Mouse (Mus musculus): ENCODE measurements at regions not wholly inside any gene's neighbourhood (a gene's known extent, or its start where the extent isn't known, plus 50 kb on each side); places are given as distances from the start of the nearest gene placed in this dataset.

GRCm38 (mm10) chr6:84514623-84515022, 79.1 kb downstream of the Cyp26b1 start:
- peak; percentile 6 for DNase-seq

DNA sequence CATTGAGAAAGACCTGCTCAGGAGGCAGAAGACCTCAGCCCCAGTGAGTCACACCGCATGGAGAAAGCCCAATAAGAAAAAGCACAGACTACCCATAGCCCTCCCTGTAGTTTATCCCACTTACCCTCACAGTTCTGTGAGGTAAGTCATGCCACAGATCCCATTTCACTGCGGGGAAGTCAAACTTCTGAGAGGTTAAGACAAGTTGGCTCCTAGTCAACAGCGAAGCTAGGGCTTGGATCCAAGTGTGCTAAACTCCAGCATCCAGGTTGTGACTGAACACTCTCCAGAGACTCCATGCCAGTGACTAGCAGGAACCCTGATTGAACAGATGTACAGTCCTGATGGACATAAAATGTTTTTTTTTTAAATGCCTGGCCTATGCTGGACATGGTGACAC, 85.1 kb downstream of the Cyp26b1 start:
- DNase-seq: no peak

- DNase-seq: no peak
These were observed 87.0 kb downstream of the Cyp26b1 start for GRCm38 (mm10) chr6:84506675-84507074.

GRCm38 (mm10) chr6:84500255-84500886, 93.3 kb downstream of the Cyp26b1 start:
- DNase-seq: no peak

DNA sequence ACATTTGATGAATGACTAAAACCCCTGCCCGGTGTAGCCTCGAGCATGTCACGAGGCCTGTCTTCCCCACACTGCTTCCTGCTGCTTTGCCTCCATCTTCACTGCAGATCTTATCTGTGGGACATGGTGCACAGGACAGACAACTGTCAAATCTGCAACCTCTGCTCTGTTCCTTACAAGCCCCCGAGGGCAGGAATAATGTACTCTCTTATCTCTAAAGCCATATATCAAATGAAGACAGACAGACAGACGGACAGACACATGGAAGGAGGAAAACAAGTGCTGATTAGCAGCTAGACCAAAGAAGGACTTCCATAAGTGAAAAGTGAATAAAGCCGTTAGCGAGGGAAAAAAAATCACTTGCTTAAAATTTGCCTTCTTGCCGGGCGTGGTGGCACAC, 95.6 kb downstream of the Cyp26b1 start:
- no peak for DNase-seq

- DNase-seq: no peak
These were observed 100.0 kb downstream of the Cyp26b1 start for GRCm38 (mm10) chr6:84493676-84494075.

GRCm38 (mm10) chr6:84493169-84493568, 100.5 kb downstream of the Cyp26b1 start:
- peak; percentile 4 for DNase-seq

DNA sequence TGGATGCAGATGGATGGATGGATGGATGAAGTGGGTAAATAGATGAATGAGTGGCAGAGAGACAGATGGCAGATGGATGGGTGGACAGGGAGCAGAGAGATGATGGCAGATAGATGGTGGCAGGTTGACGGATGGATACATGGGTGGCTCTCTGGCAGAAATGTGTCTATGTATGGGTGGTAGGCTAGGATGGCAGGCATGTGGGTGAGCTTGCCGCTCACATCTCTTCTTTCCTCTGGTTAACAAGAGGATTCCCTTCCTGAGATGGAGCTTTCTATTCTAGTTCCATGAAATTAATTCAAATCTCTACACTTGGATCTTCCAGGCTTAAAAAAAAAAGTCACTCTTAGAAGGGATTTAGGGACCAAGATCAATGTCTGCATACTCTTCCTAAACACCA, 101.1 kb downstream of the Cyp26b1 start:
- DNase-seq: no peak

- DNase-seq: no peak
These were observed 102.6 kb downstream of the Cyp26b1 start for GRCm38 (mm10) chr6:84491106-84491505.

DNA sequence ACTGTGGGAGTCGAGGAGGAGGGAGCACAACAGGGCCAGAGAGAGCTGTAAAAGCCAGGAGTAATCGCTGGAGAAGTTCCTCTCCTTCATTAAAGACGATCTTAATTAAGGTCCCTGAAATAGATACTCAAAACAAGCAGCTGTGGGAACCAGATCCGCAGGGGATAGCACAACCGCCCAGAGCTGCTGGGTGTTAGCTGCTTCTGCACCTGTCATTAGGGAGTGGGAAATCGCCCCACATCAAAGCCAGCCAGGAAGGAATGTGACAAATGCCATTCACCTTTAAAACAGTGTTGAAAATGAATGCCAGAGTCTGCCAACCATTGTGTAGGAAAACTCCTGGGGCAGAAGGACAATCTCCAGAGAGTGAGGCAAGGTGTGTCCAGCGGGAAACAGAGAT, 112.5 kb downstream of the Cyp26b1 start:
- no peak for DNase-seq

- no peak for DNase-seq
These were observed 116.6 kb downstream of the Cyp26b1 start for GRCm38 (mm10) chr6:84477072-84477471.

- DNase-seq: peak; percentile 8
These were observed 117.2 kb downstream of the Cyp26b1 start for GRCm38 (mm10) chr6:84476466-84476865.

DNA sequence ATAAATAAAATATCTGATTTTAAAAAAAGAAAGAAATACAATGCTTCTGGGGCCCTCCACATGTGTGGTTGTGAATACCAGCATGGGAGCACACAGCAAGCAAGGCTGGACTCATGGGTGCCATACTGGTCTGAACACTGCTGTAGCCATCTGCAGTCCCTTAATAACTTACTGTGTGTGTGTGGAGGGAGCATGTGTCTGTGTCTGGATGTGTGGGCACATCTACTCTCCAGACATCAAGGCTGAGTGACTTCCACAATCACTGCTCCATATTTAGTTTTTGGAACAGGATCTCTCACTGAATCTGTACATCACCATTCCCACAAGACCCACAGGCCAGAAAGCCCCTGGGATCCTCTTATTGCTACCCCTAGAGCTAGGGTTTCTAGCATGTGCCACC, 118.9 kb downstream of the Cyp26b1 start:
- DNase-seq: no peak

DNA sequence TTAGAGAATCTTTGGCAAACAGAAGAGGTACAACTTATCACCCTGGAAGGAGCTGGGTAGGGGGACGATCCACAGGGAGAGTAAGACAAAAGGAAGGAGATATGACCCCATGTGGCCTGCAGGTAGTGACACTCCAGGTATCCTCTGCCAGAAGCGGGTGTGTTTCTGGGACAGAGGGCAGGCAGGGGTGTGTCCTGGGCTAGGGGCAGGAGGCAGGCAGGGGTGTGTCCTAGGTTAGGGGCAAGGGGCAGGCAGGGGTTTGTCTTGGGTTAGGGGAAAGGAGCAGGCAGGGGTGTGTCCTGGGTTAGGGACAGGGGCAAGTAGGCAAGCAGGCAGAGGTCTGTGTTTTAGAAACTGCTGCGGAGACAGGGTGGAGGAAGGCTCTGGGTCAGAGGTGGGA, 120.5 kb downstream of the Cyp26b1 start:
- DNase-seq: no peak

DNA sequence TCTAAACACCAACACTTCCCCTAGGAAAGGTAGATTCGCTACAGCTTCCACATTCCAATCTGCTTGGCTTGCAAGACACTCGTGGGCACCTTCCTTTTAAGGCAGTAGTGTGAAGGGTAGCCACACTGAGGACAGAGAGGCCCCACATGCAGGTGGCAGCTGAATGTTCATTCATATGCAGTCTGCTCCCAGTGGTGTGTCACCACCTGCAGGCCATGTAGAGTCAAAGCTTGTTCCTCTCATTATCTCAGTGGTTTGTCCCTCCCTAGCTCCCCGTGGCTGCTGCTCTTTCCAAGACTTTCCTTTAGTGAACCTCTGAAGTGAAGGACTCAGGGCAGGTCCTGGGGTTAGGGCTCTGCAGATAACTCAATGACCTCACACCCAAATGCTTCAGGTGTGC, 121.4 kb downstream of the Cyp26b1 start:
- DNase-seq: no peak

- DNase-seq: no peak
These were observed 126.4 kb downstream of the Cyp26b1 start for GRCm38 (mm10) chr6:84467319-84467718.

- no peak for DNase-seq
These were observed 127.5 kb downstream of the Cyp26b1 start for GRCm38 (mm10) chr6:84466223-84466622.

- no peak for DNase-seq
These were observed 128.1 kb downstream of the Cyp26b1 start for GRCm38 (mm10) chr6:84465596-84465995.

- no peak for DNase-seq
These were observed 129.9 kb downstream of the Cyp26b1 start for GRCm38 (mm10) chr6:84463592-84464367.

GRCm38 (mm10) chr6:84456803-84457202, 136.9 kb downstream of the Cyp26b1 start:
- no peak for DNase-seq

DNA sequence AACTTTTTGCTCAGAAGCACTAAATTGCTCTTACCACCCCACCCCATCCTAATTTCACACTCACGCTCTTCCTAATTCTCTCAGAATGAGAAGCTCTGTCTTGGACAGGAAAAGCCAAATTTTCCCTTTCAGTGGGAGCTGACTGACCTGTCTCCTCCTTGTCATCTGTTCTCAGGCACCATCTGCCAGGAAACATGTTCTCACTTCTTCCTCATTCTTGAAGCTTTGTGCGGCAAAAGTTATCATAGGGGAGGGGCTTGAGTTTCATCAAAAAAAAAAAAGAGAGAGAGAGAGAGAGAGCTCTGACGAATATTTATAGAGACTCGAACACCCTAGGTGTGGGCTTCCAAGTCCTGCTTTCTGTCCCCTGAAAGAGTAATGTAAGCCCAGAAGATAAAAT, 148.6 kb downstream of the Cyp26b1 start:
- DNase-seq: no peak

DNA sequence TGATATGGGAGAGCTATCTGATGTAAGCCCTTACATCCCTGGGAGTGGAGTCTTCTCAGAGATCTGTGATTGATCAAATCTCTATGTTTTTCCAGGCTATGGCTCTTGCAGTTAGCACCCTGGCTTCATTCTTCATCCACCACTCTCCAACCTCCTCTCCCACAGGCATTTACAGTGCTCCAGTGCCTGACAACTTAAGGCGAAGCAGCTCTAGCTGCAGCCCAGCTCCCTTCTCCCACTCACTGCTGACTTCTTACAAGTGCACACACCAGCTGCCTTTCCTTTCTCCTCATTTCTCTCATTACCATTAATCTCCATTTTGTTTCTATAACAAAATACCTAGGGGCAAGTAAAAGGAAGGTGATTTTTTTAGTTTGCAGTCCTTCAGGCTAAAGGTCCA, 151.0 kb downstream of the Cyp26b1 start:
- no peak for DNase-seq

DNA sequence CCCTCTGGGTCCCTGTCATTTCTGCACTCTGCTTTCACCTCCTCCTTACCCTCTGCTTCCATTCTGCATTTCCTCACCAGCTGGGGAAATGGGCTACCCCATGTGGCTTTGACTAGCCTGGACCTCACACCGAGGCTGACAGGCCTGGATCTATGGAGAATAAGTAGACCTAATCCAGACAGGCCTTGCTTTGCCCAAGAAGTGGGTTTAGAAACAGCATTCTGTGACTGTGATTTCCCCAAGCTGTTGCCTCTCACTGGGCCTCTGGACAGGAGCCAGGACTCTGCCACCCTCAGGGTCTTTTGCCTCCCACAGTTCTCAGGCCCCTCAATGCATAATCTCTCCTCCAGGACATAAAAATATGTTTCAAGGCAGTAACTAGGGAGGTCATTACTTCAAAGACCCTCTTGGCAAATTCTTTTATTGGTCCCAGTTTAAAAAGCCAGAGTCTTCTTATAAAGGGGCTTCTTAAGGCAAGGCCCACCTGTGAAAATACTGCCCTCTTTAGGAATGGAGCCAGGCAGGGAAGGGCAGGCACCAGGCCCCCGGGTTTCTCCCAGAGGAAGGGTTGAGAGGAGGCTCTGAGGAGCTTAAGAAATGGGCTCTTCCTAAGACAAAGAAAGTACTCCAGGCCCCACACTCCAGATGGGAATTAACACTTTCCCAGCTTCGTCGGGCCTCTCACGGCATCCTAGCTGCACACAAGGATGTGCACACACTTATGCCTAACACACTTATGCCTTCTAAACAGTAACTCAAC, 151.8 kb downstream of the Cyp26b1 start:
- DNase-seq: no peak

DNA sequence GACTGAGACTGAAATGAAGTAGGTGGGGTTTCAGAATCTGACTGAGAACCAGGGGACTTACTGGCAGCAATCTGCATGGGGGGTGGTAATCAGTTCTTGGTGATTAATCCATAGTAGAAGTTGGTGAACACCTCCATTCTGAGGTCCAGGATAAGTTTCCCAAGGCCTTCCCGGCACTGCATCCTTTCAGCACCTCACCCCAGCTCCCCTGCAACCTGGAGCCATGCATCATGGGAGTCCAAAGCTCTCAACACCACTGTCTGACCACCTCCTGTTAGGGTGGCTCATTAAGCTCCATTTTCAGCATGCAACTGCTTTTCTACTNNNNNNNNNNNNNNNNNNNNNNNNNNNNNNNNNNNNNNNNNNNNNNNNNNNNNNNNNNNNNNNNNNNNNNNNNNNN, 157.0 kb downstream of the Cyp26b1 start:
- no peak for DNase-seq
